Mouse (Mus musculus): ENCODE data around the gene Snrpb2. TPM values are rescaled to one million over a fixed set of nuclear protein-coding genes. Genes with fewer than 3 reads are reported as not detected.

Snrpb2 gene
- total RNA-seq (2022) = 10 to 100 TPM; 38.5 to 46.3 (median 40.4) TPM

DNA sequence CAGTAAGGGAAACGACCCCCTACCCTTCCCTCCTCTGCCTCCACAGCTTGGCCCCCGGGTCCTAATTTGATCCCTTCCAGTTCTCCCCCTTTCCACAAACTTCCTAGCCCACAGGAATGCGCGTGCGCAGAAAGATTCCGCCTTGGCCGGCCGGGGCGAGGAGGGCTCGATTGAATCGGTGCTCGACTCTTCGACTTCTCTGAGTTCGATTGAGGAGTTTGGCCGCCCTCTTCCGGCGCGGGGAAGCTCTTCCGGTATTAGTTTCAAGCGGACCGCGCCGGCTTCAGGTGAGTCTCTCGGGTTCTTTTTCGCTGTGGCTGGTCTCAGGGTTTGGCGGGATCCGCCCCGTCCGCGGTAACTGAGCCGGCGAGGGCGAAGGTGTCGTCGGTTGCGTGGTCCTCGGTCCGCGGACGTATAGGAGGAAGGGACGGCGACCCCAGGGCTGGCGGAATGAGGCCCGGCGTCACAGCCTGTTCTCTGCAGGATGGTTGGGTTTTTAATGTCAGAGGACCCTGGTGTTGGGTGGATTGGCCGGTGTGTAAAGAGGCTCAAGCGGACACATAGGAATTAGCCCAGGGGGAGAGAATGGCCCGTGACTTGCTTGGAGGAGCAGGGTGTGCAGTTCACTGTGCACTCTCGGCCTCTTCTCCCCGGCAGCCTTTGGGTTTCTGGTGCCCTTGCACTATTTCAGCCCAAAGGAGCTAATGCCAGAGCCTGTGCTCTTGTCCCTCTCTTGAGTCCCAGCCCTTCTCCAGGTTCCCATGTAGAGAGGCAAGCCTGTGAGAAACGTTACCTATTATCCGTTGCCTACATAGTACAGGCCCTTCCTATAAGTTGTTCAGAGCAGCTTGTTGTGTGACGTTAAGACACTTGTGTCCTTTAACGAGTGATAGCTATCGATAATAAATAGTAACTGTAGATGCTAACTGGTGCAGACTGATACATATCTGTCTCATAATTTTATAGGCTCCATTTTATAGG, at the start of gene Snrpb2:
Gene Snrpb2, plus strand, starts transcription at position 228 of the 981 bp plus-strand sequence.
- DNase-seq = peak; percentile 85

DNA sequence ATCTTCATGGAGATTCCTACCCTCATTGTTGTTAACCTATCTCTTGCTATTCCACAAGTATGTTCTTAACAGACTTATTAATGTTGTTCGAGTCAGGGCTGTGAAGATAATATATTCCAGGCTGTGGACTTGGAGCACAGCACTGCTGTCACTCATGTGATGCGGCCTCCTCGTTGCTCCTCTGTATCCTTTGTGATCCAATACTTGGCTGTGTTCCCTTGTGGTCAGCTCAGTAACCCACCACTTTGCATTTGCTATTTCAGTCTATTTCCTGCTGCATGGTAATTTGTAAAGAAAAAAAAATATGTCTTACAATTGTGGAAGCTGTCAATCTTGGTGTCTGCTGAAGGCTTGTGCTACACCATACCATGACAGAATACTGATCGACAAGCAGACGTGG, 49.8 kb upstream of the Snrpb2 start:
- no peak for DNase-seq

DNA sequence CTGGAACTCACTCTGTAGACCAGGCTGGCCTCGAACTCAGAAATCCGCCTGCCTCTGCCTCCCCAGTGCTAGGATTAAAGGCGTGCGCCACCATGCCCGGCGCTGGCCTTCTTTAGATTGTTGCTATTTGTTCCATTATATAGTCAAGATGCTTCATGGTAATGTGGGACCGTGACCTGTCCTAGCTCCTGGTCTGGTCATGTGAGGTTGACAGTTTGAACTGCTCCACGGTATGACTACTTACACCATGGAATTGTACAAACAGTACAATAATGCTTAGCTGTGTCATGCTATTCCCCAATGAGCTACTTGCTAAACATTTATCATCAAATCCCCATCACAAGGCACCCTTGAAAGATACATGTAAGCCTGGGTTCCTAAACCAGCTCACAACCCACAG, 44.8 kb upstream of the Snrpb2 start:
- no peak for DNase-seq

DNA sequence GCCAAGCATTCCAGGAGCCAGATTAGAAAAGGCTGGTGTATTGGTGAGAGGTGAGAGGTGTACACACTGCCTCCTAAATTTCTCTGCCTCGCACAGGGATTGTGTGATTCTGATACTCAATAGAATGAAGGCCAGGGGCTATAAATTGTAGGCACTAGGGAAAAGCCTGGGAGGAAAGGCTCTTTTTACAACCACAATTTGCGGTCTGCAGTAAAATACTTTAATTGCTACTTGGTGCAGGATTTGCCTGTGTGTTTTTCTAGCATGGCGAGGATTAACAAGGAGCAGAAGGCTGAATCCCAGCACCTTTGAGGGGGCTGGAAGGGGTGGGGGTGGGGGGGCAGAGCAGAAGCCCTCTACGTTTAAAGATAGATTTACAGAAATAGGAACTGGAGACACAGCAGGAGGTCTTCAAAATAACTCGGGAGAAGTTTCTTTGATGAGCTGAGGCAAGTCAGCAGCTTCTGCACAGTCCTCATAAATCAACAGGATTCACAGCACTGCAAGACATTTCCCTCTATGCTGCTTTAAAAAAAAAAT, 44.2 kb upstream of the Snrpb2 start:
- DNase-seq = no peak

DNA sequence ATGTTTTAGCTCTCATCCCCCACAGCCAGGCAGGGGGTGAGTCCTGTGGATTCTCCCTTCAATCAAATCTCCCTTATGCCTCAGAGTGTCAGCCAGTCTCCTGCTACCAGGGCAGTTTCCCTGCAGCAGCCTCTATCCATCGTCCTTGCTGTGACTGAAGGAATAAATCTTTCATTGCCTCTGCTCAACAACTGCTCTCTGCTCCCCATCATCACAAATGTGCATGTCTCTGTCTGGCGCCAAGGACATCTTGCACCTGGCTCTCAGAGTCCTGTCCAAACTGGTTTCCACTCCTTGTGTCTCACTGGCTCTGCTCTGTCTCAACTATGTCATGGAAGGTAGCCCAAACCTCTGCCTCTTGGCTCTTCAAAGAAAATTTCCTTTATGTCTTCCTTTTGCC, 43.1 kb upstream of the Snrpb2 start:
- DNase-seq = no peak

DNA sequence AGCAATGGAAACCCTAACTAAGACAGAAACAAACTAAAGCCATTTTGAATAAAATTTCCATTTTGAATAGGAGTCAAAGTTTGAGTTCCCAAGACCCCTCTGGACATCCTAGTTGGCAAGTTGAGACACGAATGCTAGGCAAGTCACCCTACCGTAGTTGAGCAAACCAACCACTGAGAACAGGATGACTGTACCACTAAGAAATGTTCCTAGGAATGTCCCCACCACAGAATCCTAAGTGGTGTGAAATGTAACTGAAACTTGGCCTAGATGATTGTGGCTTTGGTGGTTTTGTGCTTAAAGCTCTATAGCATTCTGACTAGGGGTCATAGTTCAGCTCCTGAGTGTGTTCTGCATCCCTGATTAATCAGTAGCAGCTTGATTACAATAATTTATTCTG, 39.5 kb upstream of the Snrpb2 start:
- DNase-seq = no peak

DNA sequence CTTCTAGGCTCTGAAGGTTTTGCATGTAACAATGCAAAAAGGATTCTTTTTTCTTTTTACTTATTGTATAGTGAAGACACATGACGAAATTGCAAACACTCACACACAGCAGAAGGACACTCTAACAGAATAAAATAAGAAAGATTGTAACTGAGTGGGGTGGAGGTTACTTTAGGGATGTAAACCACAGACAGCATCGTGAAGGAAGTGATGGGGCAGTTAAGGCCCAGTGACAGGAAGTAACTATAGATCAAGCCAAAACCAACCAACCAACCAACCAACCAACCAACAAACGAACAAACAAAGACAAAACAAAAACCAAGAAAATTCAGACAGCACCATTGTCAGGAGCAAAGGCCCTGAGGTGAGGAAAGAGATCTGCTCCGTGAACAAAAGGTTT, 38.6 kb upstream of the Snrpb2 start:
- DNase-seq = no peak

DNA sequence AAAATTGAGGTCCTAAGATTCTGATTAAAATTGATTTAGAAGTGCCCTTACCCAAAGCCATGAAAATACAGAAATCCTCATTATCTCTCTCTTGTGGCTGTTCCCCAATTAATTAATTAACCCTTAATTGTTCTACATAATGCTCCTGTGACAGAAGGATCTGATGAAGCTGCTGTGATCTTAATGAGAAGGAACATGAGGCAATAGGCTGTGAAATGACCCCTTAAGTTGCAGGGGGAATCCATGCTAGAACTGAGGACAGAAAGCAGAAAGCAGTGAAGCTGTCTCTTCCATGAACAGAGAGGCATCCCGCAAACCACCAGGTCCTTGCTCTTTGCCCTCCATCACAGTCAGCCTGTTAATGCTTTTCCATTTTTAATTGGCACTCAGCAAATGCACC, 31.6 kb upstream of the Snrpb2 start:
- DNase-seq = no peak

DNA sequence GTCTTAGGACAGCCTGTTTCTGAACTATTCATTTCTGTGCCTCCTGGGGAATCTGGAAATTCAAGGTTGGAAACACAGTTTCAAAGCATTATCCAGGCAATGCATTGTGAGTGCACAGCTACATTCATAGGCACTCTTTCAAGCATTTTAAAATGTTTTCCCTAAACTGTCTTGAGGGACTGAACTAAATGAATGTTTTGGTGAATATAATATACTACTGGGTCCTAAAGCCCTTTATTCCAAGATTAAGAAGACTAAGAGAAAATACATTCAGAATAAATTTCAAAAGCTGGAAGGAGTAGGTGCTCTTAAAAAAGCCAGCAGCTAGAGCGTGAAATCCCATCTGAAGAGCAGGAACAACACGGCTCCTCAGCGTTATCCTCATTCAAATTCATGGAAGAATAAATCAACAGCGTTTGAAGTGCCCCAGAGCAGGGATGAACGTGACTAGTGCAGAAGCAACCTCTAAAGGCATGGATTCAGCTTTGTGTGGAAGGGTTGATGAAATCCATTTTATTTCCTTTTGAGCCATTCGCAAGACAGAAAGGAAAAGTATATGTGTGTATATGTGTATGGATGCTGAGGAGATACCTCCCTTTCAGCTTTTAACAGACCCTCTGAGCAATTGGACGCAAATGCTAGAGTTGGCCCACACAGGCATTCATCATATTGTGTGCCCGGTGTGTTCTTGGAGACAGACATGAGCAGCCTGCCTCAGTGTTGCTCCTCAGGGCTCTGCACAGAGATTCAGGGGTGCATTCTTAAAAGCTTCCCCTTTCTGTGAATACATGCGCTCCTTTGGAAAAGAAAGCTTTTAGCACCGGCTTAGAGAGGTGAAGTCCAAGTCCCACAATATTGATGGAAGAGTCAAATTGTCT, 30.2 kb upstream of the Snrpb2 start:
- no peak for DNase-seq

DNA sequence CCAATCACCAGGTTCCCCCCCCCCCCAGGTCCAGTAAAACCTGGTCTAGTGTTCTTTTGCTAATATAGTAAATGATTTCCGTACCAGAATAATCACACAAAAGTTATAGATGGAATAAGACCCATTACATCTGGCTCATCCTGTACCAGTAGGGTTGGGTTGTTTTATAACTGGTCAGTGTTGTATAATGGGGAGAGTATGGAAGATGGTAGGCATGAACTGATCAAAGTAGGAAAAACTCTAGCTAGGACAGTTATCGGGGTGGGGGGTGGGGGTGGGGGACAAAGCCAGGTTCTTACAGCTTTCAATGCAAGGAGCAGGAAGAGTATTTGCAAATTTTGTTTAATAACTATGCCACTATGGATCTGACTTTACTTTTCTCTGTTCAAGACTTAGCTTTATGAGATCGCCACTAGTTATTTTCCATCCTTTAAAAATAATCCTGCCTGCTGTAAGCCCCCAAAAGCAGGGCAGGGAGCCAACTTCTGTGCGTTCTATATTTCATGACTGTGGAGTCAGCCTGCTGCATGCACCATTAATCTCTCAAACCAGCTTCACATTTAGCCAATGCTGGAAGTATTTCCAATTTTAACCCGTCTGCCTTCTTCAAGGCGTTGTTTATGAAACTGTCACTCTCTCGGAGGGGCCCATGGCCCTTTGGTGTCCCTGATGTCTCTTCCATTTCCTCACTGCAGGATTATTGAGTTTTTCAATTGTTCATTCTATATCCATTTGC, 28.3 kb upstream of the Snrpb2 start:
- DNase-seq = no peak

DNA sequence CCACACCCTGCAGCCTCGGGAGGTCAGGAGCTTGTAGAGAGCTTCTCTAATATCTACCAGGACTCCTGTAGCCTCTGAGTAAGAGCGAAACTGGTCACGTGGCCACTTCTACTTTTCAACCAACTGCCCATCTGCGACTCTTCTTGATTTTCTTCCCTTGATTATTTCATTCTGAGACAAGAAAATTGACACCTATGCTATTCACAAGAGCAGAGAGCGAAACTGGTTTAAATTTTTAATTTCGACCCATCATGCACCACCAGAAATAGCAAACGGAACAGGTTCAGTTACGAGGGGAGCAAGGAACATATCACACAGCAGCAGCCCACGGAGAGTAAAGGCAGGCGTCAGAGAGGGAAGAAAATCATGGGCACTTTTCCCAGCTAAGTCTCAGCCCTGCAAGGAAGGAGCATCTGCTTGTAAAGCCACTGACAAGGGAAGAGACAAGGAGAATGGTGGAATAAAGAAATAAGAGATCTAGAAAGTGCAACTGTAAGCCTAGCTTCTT, 27.7 kb upstream of the Snrpb2 start:
- DNase-seq = no peak

DNA sequence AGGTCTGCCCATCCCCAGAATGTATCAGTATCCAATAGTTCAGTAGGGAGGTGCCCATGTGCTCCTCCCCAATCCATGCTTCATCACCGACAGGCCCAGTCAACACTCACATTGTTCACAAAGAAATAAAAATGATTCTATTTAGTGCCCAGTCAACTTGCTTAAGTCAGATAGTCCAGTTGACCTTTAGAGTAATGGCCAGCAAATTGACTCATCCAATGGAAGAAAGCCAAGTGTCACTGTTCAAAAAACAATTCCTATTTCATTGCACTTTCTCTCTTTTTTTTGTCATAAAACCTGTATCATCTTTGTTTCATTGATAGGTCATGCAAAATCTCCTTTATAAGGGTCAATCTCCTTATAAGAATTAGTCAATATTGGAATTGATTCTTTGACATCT, 21.2 kb upstream of the Snrpb2 start:
- peak; percentile 5 for DNase-seq

DNA sequence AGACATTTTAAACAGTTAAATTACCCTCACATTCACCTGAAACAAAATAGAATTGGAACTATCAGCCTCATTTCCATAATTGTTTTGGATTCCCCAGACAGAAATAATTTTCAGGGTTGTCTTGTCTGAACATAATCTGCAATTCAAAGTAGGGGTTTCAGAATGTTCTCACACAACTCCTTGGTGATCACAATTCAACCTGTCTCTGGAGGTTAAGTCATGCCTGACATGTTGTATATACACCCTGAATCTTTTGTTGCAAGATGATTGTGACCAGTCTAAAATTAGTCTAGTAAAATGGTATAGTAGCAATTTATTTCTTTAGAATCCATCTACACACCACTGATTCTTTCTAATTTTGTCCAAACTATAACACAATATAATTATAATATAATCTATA, 7.6 kb upstream of the Snrpb2 start:
- no peak for DNase-seq

DNA sequence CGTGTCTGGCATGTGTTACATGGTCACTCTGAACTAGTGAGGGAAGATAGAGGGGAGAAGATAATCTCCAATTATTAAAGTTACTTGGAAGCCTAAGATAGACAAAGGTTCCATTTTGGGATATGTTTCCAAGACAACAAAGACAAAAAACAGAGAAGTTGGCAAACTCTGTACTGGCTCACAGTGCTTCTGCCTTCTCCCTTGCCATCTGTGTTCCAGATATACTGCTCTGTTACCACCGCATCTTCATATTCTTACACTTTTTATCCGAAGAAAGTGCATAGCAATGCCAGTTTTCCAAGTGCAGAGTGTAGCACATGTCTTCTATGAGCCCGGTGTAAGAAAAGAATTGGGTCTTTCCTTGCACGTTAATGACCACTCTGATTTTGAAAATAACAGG, 6.1 kb upstream of the Snrpb2 start:
- DNase-seq = no peak

DNA sequence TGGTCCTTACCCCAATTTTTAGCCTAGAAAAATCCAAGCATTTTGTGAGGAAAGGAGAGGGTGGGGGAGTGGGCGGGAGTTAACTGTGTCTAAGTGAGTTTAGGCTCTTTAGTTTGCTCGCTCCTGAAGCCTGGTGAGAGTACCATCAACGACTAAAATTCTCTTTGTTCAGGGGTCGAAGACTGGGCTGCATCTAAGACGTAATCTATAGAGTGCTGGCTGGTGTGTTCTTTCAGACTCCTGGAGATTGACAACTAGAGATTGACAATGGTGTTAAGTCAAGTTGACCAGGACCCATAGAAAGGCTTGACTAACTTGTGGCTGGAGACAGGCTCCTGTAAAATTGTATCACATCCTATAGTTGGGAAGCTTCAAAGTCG, 417 bp upstream of the Snrpb2 start:
- no peak for DNase-seq

DNA sequence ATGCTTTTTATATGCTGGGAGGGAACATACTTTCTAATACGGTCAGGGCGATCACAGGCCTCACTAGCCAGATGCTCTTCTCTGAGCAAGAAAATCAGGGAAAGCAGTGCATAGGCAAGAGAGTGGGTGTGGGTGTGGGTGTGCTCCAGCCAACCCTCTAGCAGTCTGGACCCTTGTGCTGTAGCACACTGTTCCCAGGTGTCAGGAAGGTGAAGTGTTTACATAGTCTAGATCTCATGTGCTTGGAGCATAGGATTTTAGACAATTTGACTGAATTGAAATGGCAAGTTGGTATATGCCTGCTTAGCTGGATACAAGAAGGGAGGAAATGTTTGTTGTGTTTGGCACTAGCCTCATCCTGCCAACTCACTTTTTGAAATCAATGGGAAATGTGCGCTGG, 3.1 kb downstream of the Snrpb2 start:
- DNase-seq = no peak

DNA sequence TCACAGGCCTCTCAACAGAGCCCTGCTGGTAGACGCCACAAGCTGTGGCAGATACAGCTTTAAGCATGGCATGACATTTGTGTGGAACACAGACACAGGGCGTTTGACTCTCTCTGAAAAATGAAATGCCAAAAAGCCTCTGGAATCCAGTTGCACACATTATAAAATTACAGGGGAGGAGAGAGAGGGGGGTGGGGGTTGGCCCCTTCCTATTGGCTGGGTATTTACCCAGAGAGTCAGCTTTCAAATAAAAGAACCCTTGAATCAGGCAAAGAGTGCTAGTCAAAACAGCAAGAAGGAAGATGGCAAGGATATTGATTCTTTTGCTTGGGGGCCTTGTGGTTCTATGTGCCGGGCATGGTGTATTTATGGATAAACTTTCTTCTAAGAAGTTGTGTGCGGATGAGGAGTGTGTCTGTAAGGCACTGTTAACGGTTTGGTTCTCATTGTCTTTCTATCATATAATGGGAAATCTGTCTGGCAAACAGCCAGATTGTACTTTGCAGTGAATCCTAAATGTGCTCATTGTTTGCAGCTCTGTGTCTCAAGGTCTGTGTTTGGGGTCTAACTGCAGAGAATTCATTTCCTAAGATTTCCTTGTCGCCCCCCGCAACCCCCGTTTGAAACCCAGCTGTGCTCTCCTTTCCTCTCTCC, 15.5 kb downstream of the Snrpb2 start, which contains the start of gene Otor:
Gene Otor, plus strand, starts transcription at position 276 of the 654 bp plus-strand sequence.
- DNase-seq = no peak

DNA sequence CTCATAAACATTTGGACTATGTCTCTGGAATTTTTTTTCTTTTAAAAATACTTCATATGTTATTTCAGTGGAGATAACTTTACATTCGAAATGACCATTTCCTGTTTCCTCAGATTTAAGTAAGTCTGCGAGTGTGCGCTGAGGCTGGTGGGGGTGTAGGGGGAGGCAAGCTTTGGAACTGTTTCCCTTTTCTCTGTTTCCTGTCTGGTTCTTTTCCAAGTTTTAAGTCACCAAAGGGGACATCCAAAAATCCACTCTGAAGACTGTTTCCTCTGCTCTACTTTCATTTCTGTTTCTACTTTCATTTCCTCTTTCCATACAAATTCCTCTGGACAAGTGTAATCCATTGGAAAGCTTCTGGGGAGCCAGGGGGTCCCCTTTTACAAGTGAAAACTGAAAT, 18.9 kb downstream of the Snrpb2 start:
- no peak for DNase-seq

DNA sequence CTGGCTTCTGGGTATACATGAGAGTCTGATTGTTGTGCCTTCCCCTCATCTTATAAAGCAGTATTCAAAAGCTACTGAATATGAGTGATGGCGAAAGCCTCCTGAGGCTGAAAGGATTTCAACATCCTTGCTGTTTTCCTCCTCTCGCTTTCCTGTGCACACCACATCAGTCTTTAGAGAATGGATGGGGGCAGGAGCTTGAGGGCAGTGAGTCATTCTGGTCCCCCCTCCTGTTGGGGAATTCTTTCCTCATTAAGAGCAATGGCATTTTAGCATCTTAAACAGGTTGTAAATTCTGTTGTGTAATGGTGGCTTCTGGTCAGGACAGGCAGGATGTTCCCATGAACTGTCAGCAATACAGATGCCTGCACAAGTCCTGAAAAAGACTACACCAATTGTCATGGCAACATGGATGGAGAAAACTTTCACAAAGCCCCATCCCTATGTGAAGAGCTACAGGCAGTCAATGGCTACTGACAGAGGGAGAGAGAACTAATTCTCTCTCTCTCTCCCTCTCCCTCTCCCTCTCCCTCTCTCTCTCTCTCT, 22.1 kb downstream of the Snrpb2 start:
- no peak for DNase-seq

DNA sequence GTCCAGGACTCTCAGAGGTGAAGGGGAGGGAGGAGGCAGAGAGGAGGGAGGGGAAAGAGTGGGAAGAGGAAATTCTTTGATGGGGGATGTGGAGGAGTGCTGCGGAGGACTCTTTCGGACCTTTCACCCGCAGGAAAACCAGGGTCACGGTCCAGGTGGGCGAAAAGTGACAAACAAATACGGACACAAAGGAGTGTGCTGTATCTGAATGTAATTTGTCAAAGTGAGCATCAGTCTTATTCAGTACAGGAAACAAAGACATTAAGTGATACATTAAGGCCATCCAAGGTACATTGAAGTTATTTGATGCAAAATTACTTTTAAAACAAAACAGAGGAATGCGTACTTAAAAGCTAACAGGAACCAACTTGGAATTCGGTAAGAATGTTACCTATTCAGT, 27.0 kb downstream of the Snrpb2 start:
- DNase-seq = no peak

DNA sequence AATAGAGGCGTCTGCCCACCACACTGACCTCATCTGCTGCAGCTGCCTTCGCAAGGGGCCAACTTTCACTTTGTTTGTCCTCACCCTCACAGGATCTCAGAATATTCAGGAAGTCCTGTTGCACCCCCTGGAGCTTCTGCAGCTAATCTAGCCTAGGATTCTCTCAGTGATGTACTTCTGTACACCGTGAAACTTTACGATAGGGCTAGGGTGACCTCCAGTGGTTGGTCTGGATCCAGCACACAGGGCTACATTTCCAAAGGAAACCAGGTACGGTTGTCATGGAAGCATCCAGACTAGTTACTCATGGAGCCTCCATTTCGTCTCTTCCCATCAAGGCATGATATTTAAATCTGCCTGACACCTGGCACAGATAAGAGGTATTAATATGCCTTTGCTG, 30.9 kb downstream of the Snrpb2 start:
- peak; percentile 32 for DNase-seq
